Mouse (Mus musculus) spleen, postnatal 4 days (tissue): ENCODE results near the gene Gm8024.
A peak's percentile ranks its signal among the peaks of the same experiment; 100 is the strongest.
"Not testable (repeated sequence)": the region's sequence is repeated elsewhere in the genome, so short reads cannot be mapped to it uniquely, and the experiment has no call there.

Source experiments
- DNase-seq, 2 experiments: peaks; one replicate each; pipeline ENCODE4 v3.0.0; 2022; ENCODE audit warnings: low spot score in 2 of 2

Gm8024 gene

GRCm38 (mm10) chr14:42524182-42524581 lies at the start of gene Gm8024:
Gm8024 (minus strand) TSS chr14:42524282.
- DNase-seq: not testable (repeated sequence)

- peak; percentile 11 to 55 for DNase-seq
These were observed 19.2 kb upstream of the Gm8024 start for GRCm38 (mm10) chr14:42543170-42543701.

GRCm38 (mm10) chr14:42542316-42543169 lies 18.5 kb upstream of the Gm8024 start:
- not testable (repeated sequence) for DNase-seq

GRCm38 (mm10) chr14:42502249-42502648 lies 21.8 kb downstream of the Gm8024 start, which contains the start of gene Gm8020:
Gm8020 (minus strand) TSS chr14:42502349.
- not testable (repeated sequence) for DNase-seq
